Mouse (Mus musculus): Measurements from ENCODE around the gene Plcb4. TPM values are rescaled to one million over a fixed set of nuclear protein-coding genes. Genes with fewer than 3 reads are reported as not detected.

Plcb4 gene
- polyA plus RNA-seq, 1 experiment: 6.1 TPM

DNA sequence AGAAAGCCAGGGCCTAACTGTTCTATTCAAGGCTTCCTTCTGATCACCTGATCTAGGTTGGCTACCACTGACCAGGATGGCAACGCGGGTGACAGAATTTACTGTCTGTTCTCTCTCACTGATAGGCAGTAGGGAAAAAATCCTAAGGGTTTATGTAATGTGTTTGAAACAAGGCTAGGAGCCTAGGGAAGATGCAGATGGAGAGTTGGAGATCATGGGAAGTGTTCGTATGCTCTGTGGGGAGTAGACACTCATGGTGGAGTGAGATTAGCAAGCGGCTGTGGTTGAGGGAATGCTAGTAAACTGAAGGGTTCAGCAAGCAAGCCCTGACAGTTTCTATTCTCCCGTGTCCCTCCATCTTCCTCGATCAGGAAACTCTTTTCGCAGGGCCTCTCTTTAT is 220.5 kb downstream of the Plcb4 start:
- TF ChIP-seq POLR2A (IDR thresholded peaks at IDR 0.05; ENCODE audit: low read depth, low read length) (no peak), CTCF (conservative IDR thresholded peaks at IDR 0.05; ENCODE audit: insufficient read depth, insufficient read length, low read depth, low read length) (no peak)
- no peak overlapping the region for H3K27ac ChIP-seq (ENCODE audit: insufficient read depth, low read depth, low read length)

DNA sequence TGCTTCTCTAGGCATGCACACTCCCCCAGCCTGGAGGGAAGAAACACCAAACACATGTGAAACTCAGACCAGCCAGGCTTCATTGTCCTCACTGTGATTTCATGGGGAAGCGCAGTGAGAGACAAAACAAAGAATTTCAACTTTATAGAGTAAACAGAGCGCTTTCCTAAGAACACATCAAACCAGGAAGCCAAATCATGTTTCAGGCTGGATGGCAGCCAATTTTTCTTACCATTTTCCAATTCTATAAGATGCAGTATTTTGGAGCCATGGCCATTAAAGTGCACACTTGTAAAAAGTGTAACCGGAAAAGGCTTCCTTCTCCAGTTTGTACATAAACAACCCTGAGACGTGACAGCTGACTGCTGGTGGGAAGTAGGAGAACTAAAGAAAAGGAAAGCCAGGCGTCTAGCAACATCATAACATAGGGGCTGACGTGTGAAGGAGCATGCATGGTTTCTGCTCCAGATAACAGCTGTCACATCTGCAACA is 221.5 kb downstream of the Plcb4 start:
- Histone ChIP-seq H3K4me3 (ENCODE audit: insufficient read depth, low read depth, low read length) (no peak overlapping the region), H3K36me3 (ENCODE audit: control insufficient read depth, insufficient read depth, low read length) (no peaks in the 10 kb centered on the region), H3K27ac (ENCODE audit: insufficient read depth, low read depth, low read length) (no peak overlapping the region), H3K4me1 (ENCODE audit: control insufficient read depth, insufficient read depth, low read length) (no peaks in the 10 kb centered on the region), H3K27me3 (replicated peaks; ENCODE audit: control insufficient read depth, insufficient read depth, low read length) (no peaks in the 10 kb centered on the region)
- TF ChIP-seq CTCF (conservative IDR thresholded peaks at IDR 0.05; ENCODE audit: insufficient read depth, insufficient read length, low read depth, low read length): no peak
- TF ChIP-seq POLR2A (IDR thresholded peaks at IDR 0.05; ENCODE audit: low read depth, low read length): no peak
- no peak for DNase-seq
- 61% methylated on average over 6 of the region's 6 CpGs for WGBS

More for the DNA sequence above, 220.5 kb downstream of the Plcb4 start:
- DNase-seq: no peak
- WGBS: 91% methylated on average over 7 of the region's 7 CpGs
- H3K4me3 ChIP-seq (ENCODE audit: insufficient read depth, low read depth, low read length): no peak overlapping the region
- no peaks in the 10 kb centered on the region for H3K36me3 ChIP-seq (ENCODE audit: control insufficient read depth, insufficient read depth, low read length)
- no peaks in the 10 kb centered on the region for H3K4me1 ChIP-seq (ENCODE audit: control insufficient read depth, insufficient read depth, low read length)
- no peaks in the 10 kb centered on the region for H3K27me3 ChIP-seq (replicated peaks; ENCODE audit: control insufficient read depth, insufficient read depth, low read length)

DNA sequence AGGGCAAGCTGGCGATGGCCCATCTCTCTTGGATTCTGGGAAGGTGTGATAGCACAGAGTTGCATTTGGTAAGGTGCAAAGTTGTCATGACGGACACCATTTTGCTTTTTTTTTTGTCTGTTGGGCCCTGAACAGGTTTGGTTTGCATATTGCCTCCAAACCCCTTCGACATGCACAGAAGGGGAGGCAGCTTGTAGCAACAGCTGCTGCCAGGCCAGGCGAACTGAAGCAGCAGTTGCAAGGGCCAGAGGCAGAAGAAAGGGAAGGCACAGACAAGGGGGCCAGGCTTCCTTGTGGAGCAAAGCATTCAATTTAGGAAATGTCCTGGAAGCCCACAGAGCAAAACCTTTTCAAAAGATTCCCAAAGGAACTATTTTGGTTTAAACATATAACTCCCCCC is 224.5 kb downstream of the Plcb4 start:
- Histone ChIP-seq H3K4me1 (ENCODE audit: control insufficient read depth, insufficient read depth, low read length) (no peaks in the 10 kb centered on the region), H3K36me3 (ENCODE audit: control insufficient read depth, insufficient read depth, low read length) (no peaks in the 10 kb centered on the region), H3K27me3 (replicated peaks; ENCODE audit: control insufficient read depth, insufficient read depth, low read length) (no peaks in the 10 kb centered on the region), H3K4me3 (ENCODE audit: insufficient read depth, low read depth, low read length) (no peak overlapping the region), H3K27ac (ENCODE audit: insufficient read depth, low read depth, low read length) (no peak overlapping the region)
- DNase-seq: no peak
- 94% methylated on average over 4 of the region's 4 CpGs for WGBS
- TF ChIP-seq POLR2A (IDR thresholded peaks at IDR 0.05; ENCODE audit: low read depth, low read length) (no peak), CTCF (conservative IDR thresholded peaks at IDR 0.05; ENCODE audit: insufficient read depth, insufficient read length, low read depth, low read length) (no peak)

DNA sequence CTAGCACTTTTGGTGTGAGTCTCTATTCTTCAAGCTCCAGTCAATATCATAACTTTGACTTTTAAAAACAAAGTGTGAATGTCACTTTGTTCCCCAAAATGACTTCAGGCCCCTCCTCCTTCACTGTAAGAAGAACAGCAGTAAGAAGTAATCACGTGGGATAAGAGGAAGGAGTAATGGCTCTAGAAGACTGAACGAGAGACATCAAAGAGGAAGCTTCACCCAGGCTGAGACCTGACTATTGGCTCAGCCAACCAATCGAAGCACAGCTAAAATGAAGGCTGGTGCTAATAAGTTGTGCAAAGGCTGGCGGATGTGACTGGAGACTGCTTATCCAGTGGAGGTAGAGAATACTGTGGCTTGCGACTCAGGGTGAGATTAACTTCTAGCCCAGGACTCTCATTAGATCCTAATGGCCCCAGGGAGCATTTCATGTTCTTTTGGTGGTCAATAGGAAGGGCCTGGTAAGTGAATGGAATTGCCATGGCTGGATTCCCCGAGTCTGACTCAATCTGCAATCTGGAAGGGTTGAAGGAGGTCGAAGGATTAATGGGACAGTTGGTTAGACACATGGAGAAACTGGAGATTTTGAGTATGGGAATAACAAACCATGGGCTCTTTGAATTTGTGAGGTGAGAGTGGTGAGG is 225.8 kb downstream of the Plcb4 start:
- TF ChIP-seq POLR2A (IDR thresholded peaks at IDR 0.05; ENCODE audit: low read depth, low read length) (no peak), CTCF (conservative IDR thresholded peaks at IDR 0.05; ENCODE audit: insufficient read depth, insufficient read length, low read depth, low read length) (no peak)
- H3K36me3 ChIP-seq (ENCODE audit: control insufficient read depth, insufficient read depth, low read length): no peaks in the 10 kb centered on the region
- DNase-seq: no peak
- H3K27me3 ChIP-seq (replicated peaks; ENCODE audit: control insufficient read depth, insufficient read depth, low read length): no peaks in the 10 kb centered on the region
- H3K27ac ChIP-seq (ENCODE audit: insufficient read depth, low read depth, low read length): no peak overlapping the region
- no peaks in the 10 kb centered on the region for H3K4me1 ChIP-seq (ENCODE audit: control insufficient read depth, insufficient read depth, low read length)
- H3K4me3 ChIP-seq (ENCODE audit: insufficient read depth, low read depth, low read length): no peak overlapping the region
- 85% methylated on average over 7 of the region's 7 CpGs for WGBS

DNA sequence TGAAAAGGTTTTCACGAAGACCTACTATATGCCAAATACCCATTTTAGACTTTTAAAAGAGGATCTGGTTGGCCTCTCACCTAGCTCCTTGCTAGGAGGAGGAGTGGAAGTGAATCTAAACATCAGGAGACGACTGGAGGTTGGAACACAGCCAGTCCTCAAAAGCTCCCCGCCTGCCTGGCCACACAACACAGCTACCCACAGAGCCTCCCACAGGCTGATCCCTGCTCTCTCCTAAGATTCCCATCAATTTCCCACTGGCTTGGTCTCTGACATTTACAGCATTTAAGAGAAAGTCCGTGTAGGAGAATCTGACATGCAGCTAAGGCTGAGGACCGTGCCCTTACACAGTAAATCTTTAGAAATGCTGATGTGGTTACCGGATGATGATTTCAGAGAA is 226.8 kb downstream of the Plcb4 start:
- no peak for DNase-seq
- no peaks in the 10 kb centered on the region for H3K36me3 ChIP-seq (ENCODE audit: control insufficient read depth, insufficient read depth, low read length)
- TF ChIP-seq POLR2A (IDR thresholded peaks at IDR 0.05; ENCODE audit: low read depth, low read length) (no peak), CTCF (conservative IDR thresholded peaks at IDR 0.05; ENCODE audit: insufficient read depth, insufficient read length, low read depth, low read length) (no peak)
- H3K4me1 ChIP-seq (ENCODE audit: control insufficient read depth, insufficient read depth, low read length): no peaks in the 10 kb centered on the region
- H3K27me3 ChIP-seq (replicated peaks; ENCODE audit: control insufficient read depth, insufficient read depth, low read length): no peaks in the 10 kb centered on the region
- WGBS: 61% methylated on average over 6 of the region's 6 CpGs
- H3K27ac ChIP-seq (ENCODE audit: insufficient read depth, low read depth, low read length): no peak overlapping the region
- H3K4me3 ChIP-seq (ENCODE audit: insufficient read depth, low read depth, low read length): no peak overlapping the region

DNA sequence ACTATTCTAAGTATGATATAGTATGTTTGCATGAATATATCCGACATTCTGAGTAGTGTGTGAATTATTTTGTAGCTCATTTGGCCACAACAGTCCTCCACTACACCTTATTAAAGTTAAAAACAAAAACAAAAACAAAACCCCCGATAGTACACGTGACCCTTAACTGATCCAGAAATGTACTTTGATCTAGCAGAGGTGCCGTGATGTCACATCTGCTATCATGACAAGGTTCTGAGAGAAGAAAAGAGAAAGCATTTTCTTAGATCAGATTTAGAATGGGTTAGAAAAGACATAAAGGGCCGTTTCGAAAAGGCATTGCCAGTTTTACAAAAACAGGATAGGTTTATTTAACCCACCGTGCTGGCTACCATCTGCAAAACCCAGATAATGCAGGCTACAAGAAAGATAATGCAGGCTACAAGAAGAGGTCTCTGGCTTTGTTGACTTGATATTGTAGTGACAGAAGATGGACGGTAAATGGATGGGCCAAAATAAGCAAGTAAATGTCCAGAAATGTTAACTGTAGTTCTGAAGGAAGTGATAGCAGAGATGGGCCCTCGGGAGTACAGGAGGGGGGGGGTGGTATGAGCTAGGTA is 227.4 kb downstream of the Plcb4 start:
- H3K27me3 ChIP-seq (replicated peaks; ENCODE audit: control insufficient read depth, insufficient read depth, low read length): no peaks in the 10 kb centered on the region
- TF ChIP-seq POLR2A (IDR thresholded peaks at IDR 0.05; ENCODE audit: low read depth, low read length): no peak
- no peak for TF ChIP-seq CTCF (conservative IDR thresholded peaks at IDR 0.05; ENCODE audit: insufficient read depth, insufficient read length, low read depth, low read length)
- no peaks in the 10 kb centered on the region for H3K4me1 ChIP-seq (ENCODE audit: control insufficient read depth, insufficient read depth, low read length)
- H3K4me3 ChIP-seq (ENCODE audit: insufficient read depth, low read depth, low read length): no peak overlapping the region
- H3K36me3 ChIP-seq (ENCODE audit: control insufficient read depth, insufficient read depth, low read length): no peaks in the 10 kb centered on the region
- DNase-seq: no peak
- WGBS: 82% methylated on average over 9 of the region's 9 CpGs
- H3K27ac ChIP-seq (ENCODE audit: insufficient read depth, low read depth, low read length): no peak overlapping the region

DNA sequence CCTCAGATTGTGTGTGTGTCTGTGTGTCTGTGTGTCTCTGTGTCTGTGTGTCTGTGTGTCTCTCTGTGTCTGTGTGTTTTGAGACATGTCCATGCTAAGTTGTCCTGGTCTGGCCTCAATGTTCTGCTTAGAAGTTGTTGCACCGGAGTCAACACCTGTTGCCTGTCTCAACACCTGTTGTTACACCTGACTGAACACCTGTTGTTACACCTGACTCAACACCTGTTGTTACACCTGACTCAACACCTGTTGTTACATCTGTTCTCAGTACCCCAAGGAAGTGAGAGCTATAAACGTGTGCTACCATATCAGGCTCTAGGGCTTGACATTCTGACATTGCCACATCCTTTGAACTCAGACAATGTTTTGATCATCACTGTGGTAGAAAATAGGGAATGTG is 229.0 kb downstream of the Plcb4 start:
- no peak for DNase-seq
- no peak overlapping the region for H3K4me3 ChIP-seq (ENCODE audit: insufficient read depth, low read depth, low read length)
- H3K27ac ChIP-seq (ENCODE audit: insufficient read depth, low read depth, low read length): no peak overlapping the region
- TF ChIP-seq POLR2A (IDR thresholded peaks at IDR 0.05; ENCODE audit: low read depth, low read length): no peak
- no peak for TF ChIP-seq CTCF (conservative IDR thresholded peaks at IDR 0.05; ENCODE audit: insufficient read depth, insufficient read length, low read depth, low read length)
- WGBS: 75% methylated on average over 2 of the region's 2 CpGs
- H3K27me3 ChIP-seq (replicated peaks; ENCODE audit: control insufficient read depth, insufficient read depth, low read length): no peaks in the 10 kb centered on the region
- no peaks in the 10 kb centered on the region for H3K4me1 ChIP-seq (ENCODE audit: control insufficient read depth, insufficient read depth, low read length)
- H3K36me3 ChIP-seq (ENCODE audit: control insufficient read depth, insufficient read depth, low read length): no peaks in the 10 kb centered on the region
